Mouse (Mus musculus) liver, postnatal 0 days (tissue): ENCODE measurements at regions not wholly inside any gene's neighbourhood (a gene's known extent, or its start where the extent isn't known, plus 50 kb on each side); places are given as distances from the start of the nearest gene placed in this dataset.

ENCODE experiments used
- ATAC-seq: fragments of 200-750 bp; cut with Nextera tagmentation; 2 replicates; pipeline ENCODE4 v1.8.0; 2017; ENCODE audit warnings: mild to moderate bottlenecking, moderate library complexity
- DNase-seq: peaks from one replicate; pipeline ENCODE4 v3.0.0-alpha.2; 2016
- H3K27ac ChIP-seq: fragments of 300-500 bp; sonication (generic); 2 replicates; pipeline ENCODE4 v1.5.1; 2014; ENCODE audit warnings: antibody characterized with exemption, moderate library complexity, mild to moderate bottlenecking, low read depth
- H3K27me3 ChIP-seq: fragments of 300-500 bp; sonication (generic); 2 replicates; pipeline ENCODE4 v1.6.1; 2014; ENCODE audit warnings: low read length, control low read depth, mixed read lengths; ENCODE audit not compliant: insufficient read depth
- H3K36me3 ChIP-seq: fragments of 300-500 bp; sonication (generic); replicated peaks from 2 replicates; pipeline ENCODE4 v1.6.1; 2014; ENCODE audit warnings: mild to moderate bottlenecking, control low read depth, low read length, moderate library complexity, mixed read lengths; ENCODE audit not compliant: insufficient read depth
- H3K4me1 ChIP-seq: fragments of 300-500 bp; sonication (generic); 2 replicates; pipeline ENCODE4 v1.6.1; 2014; ENCODE audit warnings: antibody characterized with exemption, mild to moderate bottlenecking, control low read depth; ENCODE audit not compliant: insufficient read depth
- H3K4me2 ChIP-seq: fragments of 300-500 bp; sonication (generic); 2 replicates; pipeline ENCODE4 v1.6.1; 2014; ENCODE audit warnings: low read depth, mild to moderate bottlenecking, low read length, moderate library complexity, mixed read lengths
- H3K4me3 ChIP-seq: fragments of 300-500 bp; sonication (generic); 2 replicates; pipeline ENCODE4 v1.5.1; 2014; ENCODE audit warnings: low read depth, low read length
- H3K9ac ChIP-seq: fragments of 300-500 bp; sonication (generic); replicated peaks from 2 replicates; pipeline ENCODE4 v1.6.1; 2014; ENCODE audit warnings: mild to moderate bottlenecking, moderate library complexity
- H3K9me3 ChIP-seq: fragments of 300-500 bp; sonication (generic); 2 replicates; pipeline ENCODE4 v1.6.1; 2016; ENCODE audit warnings: mild to moderate bottlenecking, control low read depth, low read length, mixed read lengths
- CTCF ChIP-seq: sonication (generic); IDR thresholded peaks from 2 replicates; pipeline ENCODE4 v1.5.1; 2016; ENCODE audit warnings: antibody characterized with exemption, low read depth
- EP300 ChIP-seq: IDR thresholded peaks from 2 replicates; pipeline ENCODE4 v1.6.1; 2016; ENCODE audit warnings: antibody characterized with exemption, low read depth, mild to moderate bottlenecking
- WGBS: fragments of 180-500 bp; shearing (Covaris S2); extraction: QIAGEN DNeasy Blood & Tissue Kit; methylation state at CpG from one replicate; pipeline ENCODE4 v1.1.7; 2014; ENCODE audit not compliant: insufficient replicate concordance; 5-methylcytosine and 5-hydroxymethylcytosine counted together

DNA sequence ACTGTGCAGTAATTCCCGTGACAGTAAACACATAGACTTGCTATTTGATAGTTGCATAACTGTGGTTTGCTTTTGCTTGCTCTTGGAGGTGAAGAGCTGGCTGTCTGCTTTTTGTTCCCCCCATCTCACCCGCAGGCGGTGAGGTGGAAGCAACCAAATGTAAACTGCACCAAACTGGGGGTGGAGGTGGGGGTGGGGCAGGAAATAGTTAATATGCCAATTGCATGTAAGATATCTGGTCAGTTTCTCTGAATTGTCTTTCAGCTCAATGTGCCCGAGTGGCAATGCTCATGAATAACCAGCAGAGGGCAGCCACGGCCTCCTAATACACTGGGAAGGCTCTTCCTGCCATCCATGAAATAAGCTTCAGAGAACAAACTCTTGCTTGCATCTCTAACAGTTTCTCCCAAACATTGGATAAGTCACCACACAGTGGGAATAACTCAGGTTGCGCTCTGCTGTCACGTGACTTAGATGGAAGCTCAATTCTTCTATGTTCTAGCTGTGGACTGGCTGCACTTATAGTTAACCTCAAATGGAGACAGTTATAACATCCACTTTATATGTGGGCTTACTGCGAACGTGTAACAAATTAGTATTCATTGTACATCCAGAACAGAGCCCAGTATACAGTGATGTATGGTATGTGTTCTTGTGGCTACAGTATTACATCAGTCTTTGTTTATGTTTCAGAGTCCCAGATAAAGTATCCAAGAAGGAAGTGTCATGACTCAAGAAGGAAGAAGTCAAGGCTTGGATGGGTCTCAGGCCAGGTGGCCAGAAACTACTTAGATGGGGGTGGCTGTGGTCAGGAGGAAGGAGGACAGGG is 62.0 kb upstream of the Egflam start:
- WGBS: 18% methylated on average over 9 of the region's 9 CpGs
- Histone ChIP-seq H3K9me3 (no peaks in the 10 kb centered on the region), H3K27me3 (no peaks in the 10 kb centered on the region), H3K36me3 (no peaks in the 10 kb centered on the region), H3K27ac (no peak overlapping the region), H3K4me2 (no peak overlapping the region), H3K9ac (no peak overlapping the region), H3K4me1 (no peaks in the 10 kb centered on the region), H3K4me3 (no peak overlapping the region)
- ATAC-seq (no peak), DNase-seq (peak; percentile 52)
- no peak for TF ChIP-seq EP300
- TF ChIP-seq CTCF: peak; percentile 83

DNA sequence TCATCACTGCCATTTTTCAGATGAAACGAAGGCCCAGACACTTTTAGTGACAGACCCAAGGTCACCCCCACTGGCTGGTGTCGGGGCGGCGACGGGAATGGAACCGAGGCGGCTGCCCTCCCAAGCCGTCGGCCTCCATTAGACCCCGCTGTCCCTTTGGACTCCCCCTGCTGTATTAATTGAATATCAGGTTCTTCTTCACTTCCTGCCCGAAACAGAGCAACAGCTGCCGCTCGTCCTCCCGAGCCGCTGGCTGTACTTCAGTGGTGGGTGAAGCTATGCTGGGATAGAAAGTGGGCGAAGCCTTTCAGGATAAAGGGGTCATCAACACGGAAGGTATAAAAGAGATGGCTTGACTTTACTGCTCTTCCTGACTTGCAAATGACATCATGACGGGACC is 64.4 kb upstream of the Egflam start:
- Histone ChIP-seq H3K27ac (no peak overlapping the region), H3K27me3 (no peaks in the 10 kb centered on the region), H3K4me1 (no peaks in the 10 kb centered on the region), H3K4me2 (no peak overlapping the region), H3K4me3 (no peak overlapping the region), H3K36me3 (no peaks in the 10 kb centered on the region), H3K9me3 (no peaks in the 10 kb centered on the region), H3K9ac (no peak overlapping the region)
- ATAC-seq (no peak), DNase-seq (no peak)
- no peak for TF ChIP-seq EP300
- TF ChIP-seq CTCF: no peak
- 84% methylated on average over 18 of the region's 18 CpGs for WGBS

DNA sequence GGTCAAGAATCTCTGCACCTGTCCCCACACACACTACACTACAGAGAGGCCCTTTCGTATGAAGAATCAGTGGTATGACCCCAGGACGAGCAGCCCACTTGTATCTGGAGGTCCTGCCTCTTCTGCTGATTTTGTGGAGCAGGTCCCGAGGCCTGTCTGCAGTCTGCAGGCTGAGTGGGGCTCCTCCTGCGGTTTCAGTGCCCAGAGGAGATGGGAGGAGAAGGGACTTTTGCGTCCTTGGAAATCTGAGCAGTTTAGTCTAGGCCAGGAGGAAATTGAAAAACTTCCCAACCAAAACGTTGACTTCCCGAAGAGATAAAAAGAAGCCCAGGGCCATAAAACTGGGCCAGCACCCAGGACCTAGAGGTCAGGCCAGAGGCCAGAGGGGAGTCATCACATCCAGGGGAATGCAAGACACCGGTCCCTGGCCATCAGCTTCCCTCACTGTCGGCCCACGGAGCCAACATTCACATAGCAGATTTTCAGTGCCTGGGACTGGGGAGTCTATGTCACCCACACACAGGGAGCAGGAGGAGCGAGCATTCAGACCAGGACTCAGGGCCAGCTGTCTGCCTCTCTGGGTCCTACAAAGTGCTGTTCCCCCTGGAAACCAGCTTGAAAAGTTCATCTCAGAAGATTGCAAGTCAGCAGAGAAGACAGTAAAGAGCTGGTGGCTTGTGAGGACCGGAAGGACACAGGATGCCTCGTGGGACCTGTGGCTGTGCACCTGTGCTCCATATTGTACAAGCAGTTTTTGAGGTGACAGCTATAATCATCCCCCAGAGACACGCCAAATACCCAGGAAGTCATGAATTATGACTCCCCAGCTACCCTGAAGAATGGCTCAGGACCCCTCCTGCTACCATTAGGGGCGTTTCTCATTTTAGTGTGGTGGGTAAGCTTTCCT is 65.5 kb upstream of the Egflam start:
- 56% methylated on average over 15 of the region's 15 CpGs for WGBS
- no peaks in the 10 kb centered on the region for H3K4me1 ChIP-seq
- TF ChIP-seq CTCF (no peak), EP300 (no peak)
- no peak for DNase-seq
- no peak for ATAC-seq
- no peak overlapping the region for H3K27ac ChIP-seq
- H3K9ac ChIP-seq: no peak overlapping the region
- H3K9me3 ChIP-seq: no peaks in the 10 kb centered on the region
- no peak overlapping the region for H3K4me2 ChIP-seq
- H3K27me3 ChIP-seq: no peaks in the 10 kb centered on the region
- no peak overlapping the region for H3K4me3 ChIP-seq
- H3K36me3 ChIP-seq: no peaks in the 10 kb centered on the region

DNA sequence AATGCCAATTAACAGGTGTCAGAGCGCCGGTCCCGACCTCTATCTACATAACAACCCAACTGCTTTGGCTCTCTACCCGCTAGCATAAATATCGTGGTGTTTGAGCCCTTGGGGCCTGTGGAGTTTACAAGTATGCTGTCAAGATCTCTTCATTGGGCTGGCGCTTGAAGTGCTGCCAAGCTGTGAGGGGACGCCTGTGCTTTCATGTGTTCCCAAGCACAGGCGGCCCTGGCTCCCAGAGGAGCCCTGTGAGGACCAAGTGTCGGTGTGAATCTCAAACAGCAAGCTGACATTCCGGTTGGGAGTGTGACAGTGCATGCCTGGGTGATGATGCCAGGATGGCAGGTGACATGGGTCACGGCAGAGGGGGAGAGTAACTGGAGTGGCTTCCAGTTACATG is 82.0 kb upstream of the Egflam start:
- no peak for ATAC-seq
- Histone ChIP-seq H3K27me3 (no peaks in the 10 kb centered on the region), H3K9me3 (no peaks in the 10 kb centered on the region), H3K27ac (no peak overlapping the region), H3K4me3 (no peak overlapping the region), H3K36me3 (no peaks in the 10 kb centered on the region), H3K4me2 (no peak overlapping the region), H3K4me1 (no peaks in the 10 kb centered on the region), H3K9ac (no peak overlapping the region)
- TF ChIP-seq CTCF: no peak
- no peak for TF ChIP-seq EP300
- WGBS: 16% methylated on average over 11 of the region's 11 CpGs
- DNase-seq: no peak

DNA sequence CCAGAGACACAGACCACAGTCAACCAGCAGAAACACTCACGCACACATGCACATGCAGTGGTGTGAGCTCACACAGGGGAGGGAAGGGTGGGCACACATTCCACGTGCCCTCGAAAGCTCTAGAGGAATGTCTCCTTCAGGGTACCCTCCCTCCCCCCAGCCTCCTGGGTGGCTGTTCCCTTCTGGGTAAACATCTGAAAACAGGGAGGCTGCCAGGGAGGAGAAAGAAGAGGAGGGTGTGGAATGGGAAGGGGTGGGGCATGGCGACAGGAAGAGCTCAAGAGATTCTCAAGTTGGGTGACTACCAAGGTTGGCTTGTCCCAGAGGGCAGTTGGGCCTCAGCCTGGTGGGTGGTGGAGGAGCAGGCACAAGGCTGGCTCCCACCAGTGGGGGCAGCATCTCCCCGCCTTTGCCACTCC is 82.6 kb upstream of the Egflam start:
- H3K4me3 ChIP-seq: no peak overlapping the region
- DNase-seq (no peak), ATAC-seq (no peak)
- no peak overlapping the region for H3K9ac ChIP-seq
- no peak overlapping the region for H3K27ac ChIP-seq
- H3K27me3 ChIP-seq: no peaks in the 10 kb centered on the region
- 43% methylated on average over 5 of the region's 5 CpGs for WGBS
- H3K36me3 ChIP-seq: no peaks in the 10 kb centered on the region
- no peaks in the 10 kb centered on the region for H3K4me1 ChIP-seq
- TF ChIP-seq EP300 (no peak), CTCF (no peak)
- no peak overlapping the region for H3K4me2 ChIP-seq
- no peaks in the 10 kb centered on the region for H3K9me3 ChIP-seq

DNA sequence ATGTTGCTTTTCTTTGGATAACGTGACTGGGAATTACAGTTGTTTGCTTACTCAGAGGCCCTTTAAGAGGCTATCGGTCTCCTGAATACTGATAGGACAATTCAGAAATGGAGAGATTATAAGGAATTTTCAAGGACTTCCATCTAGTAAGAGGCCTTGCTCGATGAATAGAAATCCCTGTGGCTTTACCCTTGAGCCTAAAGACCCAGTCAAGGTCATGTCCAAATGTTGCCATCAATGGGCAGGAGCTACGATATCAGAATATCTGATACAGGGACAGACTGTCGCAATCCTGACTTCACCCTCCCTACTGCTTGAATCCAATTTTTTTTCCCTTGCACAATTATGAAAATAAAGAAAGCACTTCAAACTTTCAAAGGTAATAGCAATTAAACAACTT is 85.5 kb upstream of the Egflam start:
- H3K27me3 ChIP-seq: no peaks in the 10 kb centered on the region
- no peak overlapping the region for H3K27ac ChIP-seq
- H3K36me3 ChIP-seq: no peaks in the 10 kb centered on the region
- H3K9me3 ChIP-seq: no peaks in the 10 kb centered on the region
- H3K4me1 ChIP-seq: no peaks in the 10 kb centered on the region
- H3K4me2 ChIP-seq: no peak overlapping the region
- no peak for TF ChIP-seq CTCF
- TF ChIP-seq EP300: no peak
- ATAC-seq: no peak
- WGBS: 66% methylated on average over 5 of the region's 5 CpGs
- no peak overlapping the region for H3K4me3 ChIP-seq
- no peak overlapping the region for H3K9ac ChIP-seq
- no peak for DNase-seq
